Mouse (Mus musculus) layer of hippocampus, adult 8-10 months (tissue): ENCODE data around the gene Dsn1. TPM values are rescaled to one million over a fixed set of nuclear protein-coding genes. Genes with fewer than 3 reads are reported as not detected.

Experiments
- DNase-seq, 2 experiments: peaks; one replicate each; pipeline ENCODE4 v3.0.0; 2022; ENCODE audit warnings: low spot score in 2 of 2
- total RNA-seq, 4 experiments: library from RNA; stranded (reverse); gene quantifications; 2 replicates each; pipeline ENCODE4 v1.2.4; 2022

Gene Dsn1
- total RNA-seq, 4 experiments from 2014 or later: 4.5 to 6.3 (median 5.3) TPM

- DNase-seq: peak in 1 of 2 experiments; percentile 43
Measured at GRCm38 (mm10) chr2:156973316-156974100, 33.4 kb downstream of the Dsn1 start.

- DNase-seq: no peak
Measured at GRCm38 (mm10) chr2:156970253-156970652, 36.7 kb downstream of the Dsn1 start.

- DNase-seq: no peak
Measured at GRCm38 (mm10) chr2:156968501-156968900, 38.5 kb downstream of the Dsn1 start.

- no peak for DNase-seq
Measured at GRCm38 (mm10) chr2:156967388-156967787, 39.6 kb downstream of the Dsn1 start.

GRCm38 (mm10) chr2:156963891-156964290 lies 43.1 kb downstream of the Dsn1 start:
- DNase-seq: no peak

GRCm38 (mm10) chr2:156958496-156959252 lies 48.3 kb downstream of the Dsn1 start:
- DNase-seq: no peak

- DNase-seq: no peak
Measured at GRCm38 (mm10) chr2:156957035-156957434, 49.9 kb downstream of the Dsn1 start.

GRCm38 (mm10) chr2:156956306-156956705 lies 50.6 kb downstream of the Dsn1 start:
- DNase-seq: no peak

GRCm38 (mm10) chr2:156954463-156954862 lies 52.5 kb downstream of the Dsn1 start:
- no peak for DNase-seq

- DNase-seq: no peak
Measured at GRCm38 (mm10) chr2:156951301-156952094, 55.5 kb downstream of the Dsn1 start.

- no peak for DNase-seq
Measured at GRCm38 (mm10) chr2:156950816-156951215, 56.1 kb downstream of the Dsn1 start.

Other genes with a start within 250 kb of the Dsn1 start
- 10 to 100 TPM; 10.4 to 22.0 (median 16.4) TPM for gene Myl9, start 231.7 kb downstream of the Dsn1 start, total RNA-seq
- 1 to 10 TPM in 1 of 4 experiments, under 1 TPM in 3; 0.66 to 2.6 (median 0.82) TPM for gene Tgif2, start 167.1 kb downstream of the Dsn1 start, total RNA-seq
- 1 to 10 TPM; 2.6 to 4.2 (median 3.9) TPM for gene 4930518I15Rik, start 149.2 kb downstream of the Dsn1 start, total RNA-seq
- 10 to 100 TPM; 80.0 to 94.3 (median 87.5) TPM for gene Rab5if, start 144.0 kb downstream of the Dsn1 start, total RNA-seq
- gene Sla2, start 120.0 kb downstream of the Dsn1 start, total RNA-seq: under 1 TPM; 0.30 to 0.70 (median 0.41) TPM
- gene Ndrg3, start 15.1 kb downstream of the Dsn1 start, total RNA-seq: 100 to 1,000 TPM; 385 to 449 (median 420) TPM
- 10 to 100 TPM; 30.9 to 38.3 (median 34.4) TPM for gene Soga1, start 72.1 kb upstream of the Dsn1 start, total RNA-seq
- not detected for gene Tldc2, start 79.9 kb upstream of the Dsn1 start, total RNA-seq
- gene Samhd1, start 128.1 kb upstream of the Dsn1 start, total RNA-seq: 10 to 100 TPM; 15.7 to 19.7 (median 18.4) TPM
- gene Rbl1, start 197.4 kb upstream of the Dsn1 start, total RNA-seq: 1 to 10 TPM; 1.5 to 2.3 (median 1.7) TPM